Mouse (Mus musculus): ENCODE results near the gene Sgta. TPM values are rescaled to one million over a fixed set of nuclear protein-coding genes. Genes with fewer than 3 reads are reported as not detected.

Gene Sgta
- polyA plus RNA-seq (2012; rRNA removed; ENCODE audit: low replicate concordance) = 276 and 324 TPM in 2 replicates

GRCm38 (mm10) chr10:81059603-81060543 lies at the start of gene Sgta:
TSS of gene Sgta (minus strand) at chr10:81060181.

GRCm38 (mm10) chr10:81105565-81106112 lies 45.7 kb upstream of the Sgta start, which contains the start of gene Map2k2:
TSS of gene Map2k2 (plus strand) at chr10:81105915.

GRCm38 (mm10) chr10:81069836-81070235 lies 9.9 kb upstream of the Sgta start, which contains the start of gene Thop1:
TSS of gene Thop1 (plus strand) at chr10:81070035.

DNA sequence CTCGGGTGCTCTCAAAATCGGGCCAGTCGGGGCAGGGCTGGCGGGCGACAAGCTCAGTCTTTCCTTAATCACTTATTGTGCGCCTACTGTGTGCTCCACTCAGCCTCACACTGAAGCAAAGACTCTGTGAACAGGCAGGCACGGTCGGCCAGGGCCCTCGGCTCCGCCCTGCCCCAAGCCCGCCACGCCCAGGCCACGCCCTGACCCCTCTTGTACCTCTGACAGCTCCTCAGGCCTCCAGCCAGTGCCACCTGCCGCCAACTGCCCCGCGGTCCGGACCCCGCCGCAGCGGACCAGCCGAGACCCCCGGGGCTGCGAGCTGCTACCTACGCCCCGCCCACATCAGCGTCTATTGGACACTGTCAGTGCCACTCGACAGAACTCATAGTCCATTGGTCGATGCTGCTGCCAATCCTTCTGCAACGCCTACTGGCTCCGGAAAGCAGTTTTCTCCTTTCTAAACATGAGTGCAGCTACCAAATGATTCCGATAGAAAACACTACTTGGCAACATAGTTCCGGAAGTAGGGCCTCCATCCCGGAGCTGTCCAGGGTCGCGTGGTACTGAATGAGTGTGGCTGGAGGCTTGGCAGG lies 22.9 kb downstream of the Sgta start, which contains the start of gene Slc39a3:
TSS of gene Slc39a3 (minus strand) at position 439 of the 593 bp plus-strand sequence.

GRCm38 (mm10) chr10:81025639-81026275 lies 34.2 kb downstream of the Sgta start, which contains the start of gene Diras1:
TSS of gene Diras1 (minus strand) at chr10:81025662.

GRCm38 (mm10) chr10:81014393-81015384 lies 45.3 kb downstream of the Sgta start, which contains the start of gene Gng7:
TSS of gene Gng7 (minus strand) at chr10:81014945.

Other genes starting within 250 kb of the Sgta start
- gene Jsrp1, start 246.7 kb downstream of the Sgta start, polyA plus RNA-seq (2012; rRNA removed; ENCODE audit: low replicate concordance) = 0.21 and 0.96 TPM in 2 replicates
- 919 and 1,058 TPM in 2 replicates for gene Oaz1, start 233.5 kb downstream of the Sgta start, polyA plus RNA-seq (2012; rRNA removed; ENCODE audit: low replicate concordance)
- gene Lingo3, start 216.1 kb downstream of the Sgta start, polyA plus RNA-seq (2012; rRNA removed; ENCODE audit: low replicate concordance) = 0.03 TPM in 1 of 2 replicates, not detected in the other
- gene Lsm7, start 205.0 kb downstream of the Sgta start, polyA plus RNA-seq (2012; rRNA removed; ENCODE audit: low replicate concordance) = 86.7 and 136 TPM in 2 replicates
- gene Sppl2b, start 204.9 kb downstream of the Sgta start, polyA plus RNA-seq (2012; rRNA removed; ENCODE audit: low replicate concordance) = 62.5 and 116 TPM in 2 replicates
- 0.07 and 0.36 TPM in 2 replicates for gene Tmprss9, start 188.3 kb downstream of the Sgta start, polyA plus RNA-seq (2012; rRNA removed; ENCODE audit: low replicate concordance)
- gene Timm13, start 159.2 kb downstream of the Sgta start, polyA plus RNA-seq (2012; rRNA removed; ENCODE audit: low replicate concordance) = 179 and 198 TPM in 2 replicates
- 7.3 and 23.8 TPM in 2 replicates for gene Lmnb2, start 141.9 kb downstream of the Sgta start, polyA plus RNA-seq (2012; rRNA removed; ENCODE audit: low replicate concordance)
- gene Gadd45b, start 130.1 kb downstream of the Sgta start, polyA plus RNA-seq (2012; rRNA removed; ENCODE audit: low replicate concordance) = 18.0 and 22.1 TPM in 2 replicates
- 8.4 and 8.5 TPM in 2 replicates for gene Gng7, start 45.2 kb downstream of the Sgta start, polyA plus RNA-seq (2012; rRNA removed; ENCODE audit: low replicate concordance)
- gene Diras1, start 34.5 kb downstream of the Sgta start, polyA plus RNA-seq (2012; rRNA removed; ENCODE audit: low replicate concordance) = 0.08 and 0.13 TPM in 2 replicates
- gene Slc39a3, start 22.8 kb downstream of the Sgta start, polyA plus RNA-seq (2012; rRNA removed; ENCODE audit: low replicate concordance) = 47.1 and 47.6 TPM in 2 replicates
- 29.8 and 72.2 TPM in 2 replicates for gene Thop1, start 9.9 kb upstream of the Sgta start, polyA plus RNA-seq (2012; rRNA removed; ENCODE audit: low replicate concordance)
- gene Creb3l3, start 38.7 kb upstream of the Sgta start, polyA plus RNA-seq (2012; rRNA removed; ENCODE audit: low replicate concordance) = 0.75 and 2.3 TPM in 2 replicates
- gene Map2k2, start 45.7 kb upstream of the Sgta start, polyA plus RNA-seq (2012; rRNA removed; ENCODE audit: low replicate concordance) = 134 and 183 TPM in 2 replicates
- 32.2 and 49.6 TPM in 2 replicates for gene Zbtb7a, start 75.0 kb upstream of the Sgta start, polyA plus RNA-seq (2012; rRNA removed; ENCODE audit: low replicate concordance)
- 28.2 and 37.7 TPM in 2 replicates for gene Pias4, start 107.7 kb upstream of the Sgta start, polyA plus RNA-seq (2012; rRNA removed; ENCODE audit: low replicate concordance)
- 1,292 and 2,498 TPM in 2 replicates for gene Eef2, start 116.5 kb upstream of the Sgta start, polyA plus RNA-seq (2012; rRNA removed; ENCODE audit: low replicate concordance)
- 75.2 and 89.3 TPM in 2 replicates for gene Dapk3, start 122.8 kb upstream of the Sgta start, polyA plus RNA-seq (2012; rRNA removed; ENCODE audit: low replicate concordance)
- not detected in 2 replicates for gene 4930442H23Rik, start 123.7 kb upstream of the Sgta start, polyA plus RNA-seq (2012; rRNA removed; ENCODE audit: low replicate concordance)
- not detected in 2 replicates for gene Nmrk2, start 141.9 kb upstream of the Sgta start, polyA plus RNA-seq (2012; rRNA removed; ENCODE audit: low replicate concordance)
- gene Atcay, start 170.7 kb upstream of the Sgta start, polyA plus RNA-seq (2012; rRNA removed; ENCODE audit: low replicate concordance) = 0.03 and 0.06 TPM in 2 replicates
- 5.7 and 25.8 TPM in 2 replicates for gene Zfr2, start 173.0 kb upstream of the Sgta start, polyA plus RNA-seq (2012; rRNA removed; ENCODE audit: low replicate concordance)
- gene Matk, start 192.8 kb upstream of the Sgta start, polyA plus RNA-seq (2012; rRNA removed; ENCODE audit: low replicate concordance) = 3.3 and 4.0 TPM in 2 replicates
- gene Mrpl54, start 206.8 kb upstream of the Sgta start, polyA plus RNA-seq (2012; rRNA removed; ENCODE audit: low replicate concordance) = 78.4 and 104 TPM in 2 replicates
- gene Apba3, start 206.8 kb upstream of the Sgta start, polyA plus RNA-seq (2012; rRNA removed; ENCODE audit: low replicate concordance) = 107 and 116 TPM in 2 replicates
- 0.26 and 15.2 TPM in 2 replicates for gene Tjp3, start 231.4 kb upstream of the Sgta start, polyA plus RNA-seq (2012; rRNA removed; ENCODE audit: low replicate concordance)
- 56.8 and 80.2 TPM in 2 replicates for gene Pip5k1c, start 232.8 kb upstream of the Sgta start, polyA plus RNA-seq (2012; rRNA removed; ENCODE audit: low replicate concordance)

All from subcutaneous adipose tissue, adult 2 months (tissue).